Mouse (Mus musculus) lung, embryonic 14.5 days (tissue): ENCODE data around the gene Rassf6. TPM values are rescaled to one million over a fixed set of nuclear protein-coding genes. Genes with fewer than 3 reads are reported as not detected.

Experiments
- ATAC-seq: fragments of 200-750 bp; cut with Nextera tagmentation; 2 replicates; pipeline ENCODE4 v1.8.0; 2017; ENCODE audit warnings: mild to moderate bottlenecking, moderate TSS enrichment, moderate library complexity; ENCODE audit not compliant: insufficient read depth
- DNase-seq: peaks from one replicate; pipeline ENCODE4 v3.0.0-alpha.2; 2015
- H3K27ac ChIP-seq: fragments of 300-500 bp; sonication (generic); 2 replicates; pipeline ENCODE4 v1.5.1; 2014; ENCODE audit warnings: low read depth, mild to moderate bottlenecking, moderate library complexity
- H3K27me3 ChIP-seq: fragments of 300-500 bp; sonication (generic); 2 replicates; pipeline ENCODE4 v1.6.1; 2014; ENCODE audit warnings: low read length, control low read depth; ENCODE audit not compliant: insufficient read depth
- H3K36me3 ChIP-seq: fragments of 300-500 bp; sonication (generic); 2 replicates; pipeline ENCODE4 v1.6.1; 2014; ENCODE audit warnings: control low read depth; ENCODE audit not compliant: insufficient read depth
- H3K4me1 ChIP-seq: fragments of 300-500 bp; sonication (generic); 2 replicates; pipeline ENCODE4 v1.6.1; 2014; ENCODE audit warnings: antibody characterized with exemption, control low read depth; ENCODE audit not compliant: insufficient read depth
- H3K4me2 ChIP-seq: fragments of 300-500 bp; sonication (generic); 2 replicates; pipeline ENCODE4 v1.6.1; 2014; ENCODE audit warnings: mild to moderate bottlenecking
- H3K4me3 ChIP-seq: fragments of 300-500 bp; sonication (generic); 2 replicates; pipeline ENCODE4 v1.5.1; 2014; ENCODE audit warnings: low read depth, low read length
- H3K9ac ChIP-seq: fragments of 300-500 bp; sonication (generic); 2 replicates; pipeline ENCODE4 v1.6.1; 2014
- H3K9me3 ChIP-seq: fragments of 300-500 bp; sonication (generic); 2 replicates; pipeline ENCODE4 v1.6.1; 2016; ENCODE audit warnings: low read depth, low read length, control low read depth
- CTCF ChIP-seq: IDR thresholded peaks from 2 replicates; pipeline ENCODE4 v1.5.1; 2016; ENCODE audit warnings: antibody characterized with exemption, low read depth
- WGBS: fragments of 180-500 bp; shearing (Covaris S2); extraction: QIAGEN DNeasy Blood & Tissue Kit; methylation state at CpG from one replicate; pipeline ENCODE4 v1.1.7; 2014; 5-methylcytosine and 5-hydroxymethylcytosine counted together
- polyA plus RNA-seq: library from polyadenylated mRNA; unstranded; fragments of >200 nt; fragmentation: Nextera tagmentation; extraction: Ambion mirVana; gene quantifications from 2 replicates; pipeline ENCODE4 v1.2.1, GENCODE M21; 2014

Gene Rassf6
- polyA plus RNA-seq, 1 experiment from 2014 or later, result 2.5 TPM

DNA sequence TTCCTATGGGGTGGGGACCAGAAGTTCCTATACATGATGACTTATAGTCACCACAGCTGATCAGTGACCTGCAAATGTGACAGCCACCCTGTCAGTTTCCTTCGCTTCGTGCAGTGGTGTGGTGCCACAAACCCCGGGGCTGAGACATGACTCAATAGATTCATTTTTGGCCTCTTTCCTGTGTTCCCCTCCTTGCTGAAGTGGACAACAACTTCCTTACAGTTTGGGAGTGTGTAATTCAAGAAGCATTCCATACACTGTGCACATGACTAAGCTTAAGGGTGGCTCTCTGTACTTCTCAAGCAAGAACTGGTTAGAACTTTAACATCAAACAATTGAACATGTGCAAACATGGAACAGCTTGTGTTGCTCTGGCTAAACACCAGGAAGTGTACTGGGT, 29.1 kb downstream of the Rassf6 start:
- Histone ChIP-seq H3K36me3 (no peaks in the 10 kb centered on the region), H3K4me3 (no peak overlapping the region), H3K4me2 (no peak overlapping the region), H3K9me3 (no peaks in the 10 kb centered on the region), H3K9ac (no peak overlapping the region), H3K27me3 (no peaks in the 10 kb centered on the region), H3K27ac (no peak overlapping the region), H3K4me1 (peaks cover 7% of the 10 kb centered on the region; the same call in 1 of the 2 replicates)
- WGBS, result 78% methylated on average over 3 of the region's 3 CpGs
- ATAC-seq (no peak), DNase-seq (no peak)
- no peak for TF ChIP-seq CTCF

- H3K4me2 ChIP-seq, result no peak overlapping the region; the same call in 1 of the 2 replicates
- H3K4me3 ChIP-seq, result no peak overlapping the region
- no peak overlapping the region for H3K9ac ChIP-seq
- no peaks in the 10 kb centered on the region for H3K9me3 ChIP-seq
- H3K4me1 ChIP-seq, result peaks cover 11% of the 10 kb centered on the region; the same call in 1 of the 2 replicates
- H3K27me3 ChIP-seq, result no peaks in the 10 kb centered on the region
- no peak overlapping the region for H3K27ac ChIP-seq
- DNase-seq (peak; percentile 86), ATAC-seq (peak; percentile 87)
- WGBS, result 30% methylated on average over 11 of the region's 11 CpGs
- no peak for TF ChIP-seq CTCF
- no peaks in the 10 kb centered on the region for H3K36me3 ChIP-seq
These were observed 31.6 kb downstream of the Rassf6 start for GRCm38 (mm10) chr5:90608906-90609305.

GRCm38 (mm10) chr5:90603407-90603923, 37.0 kb downstream of the Rassf6 start:
- Histone ChIP-seq H3K4me3 (no peak overlapping the region), H3K27ac (peak overlapping the region; percentile 68), H3K4me1 (peaks cover 16% of the 10 kb centered on the region; the same call in 1 of the 2 replicates), H3K4me2 (peak overlapping the region; percentile 52), H3K27me3 (no peaks in the 10 kb centered on the region), H3K9me3 (no peaks in the 10 kb centered on the region), H3K36me3 (no peaks in the 10 kb centered on the region), H3K9ac (no peak overlapping the region)
- peak; percentile 77 for ATAC-seq
- 5% methylated on average over 13 of the region's 13 CpGs for WGBS
- peak; percentile 86 for DNase-seq
- TF ChIP-seq CTCF, result no peak

DNA sequence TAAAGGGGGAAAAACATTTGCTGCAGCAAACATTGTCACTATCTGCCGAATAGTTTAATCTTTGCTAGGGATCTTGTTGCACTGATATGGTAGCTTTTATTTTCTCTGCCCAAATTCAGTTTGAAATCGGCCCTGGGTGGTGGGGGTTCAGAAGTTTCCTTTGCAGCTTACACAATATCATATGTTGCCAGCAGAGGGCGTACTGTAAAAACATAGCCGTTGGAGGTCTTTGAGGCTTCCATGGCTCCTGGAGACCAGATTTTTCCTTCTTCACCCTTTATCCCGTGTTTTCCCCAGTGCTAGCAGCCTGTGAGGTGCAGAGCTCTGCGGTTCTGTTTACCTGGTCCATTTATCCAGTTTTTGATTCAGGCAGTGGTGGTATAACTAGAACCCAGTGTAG, 39.0 kb downstream of the Rassf6 start:
- ATAC-seq (no peak), DNase-seq (peak; percentile 90)
- H3K27me3 ChIP-seq, result no peaks in the 10 kb centered on the region
- peak; percentile 79 for TF ChIP-seq CTCF
- H3K36me3 ChIP-seq, result no peaks in the 10 kb centered on the region
- 17% methylated on average over 6 of the region's 6 CpGs for WGBS
- H3K4me1 ChIP-seq, result peaks cover 11% of the 10 kb centered on the region; the same call in 1 of the 2 replicates
- H3K4me2 ChIP-seq, result no peak overlapping the region
- no peak overlapping the region for H3K9ac ChIP-seq
- H3K9me3 ChIP-seq, result no peaks in the 10 kb centered on the region
- no peak overlapping the region for H3K27ac ChIP-seq
- no peak overlapping the region for H3K4me3 ChIP-seq

- H3K4me2 ChIP-seq, result no peak overlapping the region
- ATAC-seq (no peak), DNase-seq (no peak)
- TF ChIP-seq CTCF, result no peak
- H3K9ac ChIP-seq, result no peak overlapping the region
- H3K4me1 ChIP-seq, result no peaks in the 10 kb centered on the region
- 67% methylated on average over 6 of the region's 6 CpGs for WGBS
- H3K27me3 ChIP-seq, result no peaks in the 10 kb centered on the region
- H3K4me3 ChIP-seq, result no peak overlapping the region
- H3K9me3 ChIP-seq, result no peaks in the 10 kb centered on the region
- H3K27ac ChIP-seq, result no peak overlapping the region
- H3K36me3 ChIP-seq, result no peaks in the 10 kb centered on the region
These were observed 44.3 kb downstream of the Rassf6 start for GRCm38 (mm10) chr5:90596155-90596554.

- no peak overlapping the region for H3K27ac ChIP-seq
- no peak overlapping the region for H3K9ac ChIP-seq
- ATAC-seq (no peak), DNase-seq (no peak)
- WGBS, result 80% methylated on average over 13 of the region's 13 CpGs
- no peak overlapping the region for H3K4me2 ChIP-seq
- no peaks in the 10 kb centered on the region for H3K36me3 ChIP-seq
- no peaks in the 10 kb centered on the region for H3K4me1 ChIP-seq
- TF ChIP-seq CTCF, result no peak
- H3K9me3 ChIP-seq, result no peaks in the 10 kb centered on the region
- H3K4me3 ChIP-seq, result no peak overlapping the region
- H3K27me3 ChIP-seq, result no peaks in the 10 kb centered on the region
These were observed 45.5 kb downstream of the Rassf6 start for GRCm38 (mm10) chr5:90594945-90595344.

- ATAC-seq (no peak), DNase-seq (peak; percentile 67)
- no peaks in the 10 kb centered on the region for H3K4me1 ChIP-seq
- H3K9ac ChIP-seq, result no peak overlapping the region
- H3K36me3 ChIP-seq, result no peaks in the 10 kb centered on the region
- H3K27ac ChIP-seq, result no peak overlapping the region
- no peaks in the 10 kb centered on the region for H3K9me3 ChIP-seq
- no peak for TF ChIP-seq CTCF
- WGBS, result 58% methylated on average over 6 of the region's 6 CpGs
- no peak overlapping the region for H3K4me3 ChIP-seq
- H3K27me3 ChIP-seq, result no peaks in the 10 kb centered on the region
- no peak overlapping the region for H3K4me2 ChIP-seq
These were observed 48.5 kb downstream of the Rassf6 start for GRCm38 (mm10) chr5:90591936-90592335.
